Mouse (Mus musculus) activated CD4-positive, CD25-positive, alpha-beta regulatory T cell, adult 4 months (primary cell): ENCODE results near the gene Shcbp1l. TPM values are rescaled to one million over a fixed set of nuclear protein-coding genes. Genes with fewer than 3 reads are reported as not detected.
A peak's percentile ranks its signal among the peaks of the same experiment; 100 is the strongest.
"Not testable (repeated sequence)": the region's sequence is repeated elsewhere in the genome, so short reads cannot be mapped to it uniquely, and the experiment has no call there.

ENCODE experiments used
- ATAC-seq: one replicate; pipeline ENCODE4 v1.8.0; 2017
- polyA plus RNA-seq, 2 experiments: library from polyadenylated mRNA; unstranded; fragments of 100-300 nt; shearing (Covaris generic); gene quantifications; one replicate each; pipeline ENCODE4 v1.2.1; 2017

Gene Shcbp1l
- polyA plus RNA-seq, 2 experiments from 2014 or later, result 0.36 TPM; not detected in 1

DNA sequence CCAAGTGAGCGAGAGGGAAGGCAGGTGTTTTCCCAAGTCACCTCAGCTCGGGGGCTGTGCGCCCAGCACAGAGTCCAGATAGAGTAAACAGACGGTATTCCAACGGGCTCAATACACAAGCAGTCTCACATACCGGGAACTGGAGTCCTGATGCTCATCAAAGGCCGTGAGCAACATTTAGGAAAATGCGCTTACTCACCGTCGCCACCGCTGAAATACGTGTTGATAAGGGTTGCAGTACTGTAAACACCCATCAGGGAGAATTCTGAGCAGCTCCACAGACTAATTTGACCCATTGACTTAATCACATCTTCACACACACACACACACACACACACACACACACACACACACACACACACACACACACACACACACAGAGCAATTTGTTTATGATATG is 691 bp upstream of the Shcbp1l start:
- peak; percentile 32 for ATAC-seq

DNA sequence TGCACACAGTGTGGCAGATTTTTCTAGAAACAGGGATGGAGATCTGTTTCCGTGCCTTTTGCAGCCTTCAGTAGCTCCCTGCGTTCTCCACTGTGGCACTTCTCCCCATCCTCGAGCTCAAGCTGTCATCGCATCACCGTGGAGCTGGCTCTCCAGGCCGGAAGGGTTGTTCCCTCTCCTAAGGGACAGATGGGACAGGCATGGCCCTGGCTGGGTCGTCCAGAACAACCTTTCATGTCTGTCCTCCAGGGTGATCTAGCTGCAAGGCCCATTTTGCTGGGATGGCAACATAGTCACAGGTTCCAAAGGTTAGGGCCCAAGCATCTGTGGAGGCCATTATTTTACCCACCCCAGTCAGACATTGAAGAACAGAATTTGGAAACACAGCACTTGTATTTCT is 6.2 kb downstream of the Shcbp1l start:
- ATAC-seq, result no peak

DNA sequence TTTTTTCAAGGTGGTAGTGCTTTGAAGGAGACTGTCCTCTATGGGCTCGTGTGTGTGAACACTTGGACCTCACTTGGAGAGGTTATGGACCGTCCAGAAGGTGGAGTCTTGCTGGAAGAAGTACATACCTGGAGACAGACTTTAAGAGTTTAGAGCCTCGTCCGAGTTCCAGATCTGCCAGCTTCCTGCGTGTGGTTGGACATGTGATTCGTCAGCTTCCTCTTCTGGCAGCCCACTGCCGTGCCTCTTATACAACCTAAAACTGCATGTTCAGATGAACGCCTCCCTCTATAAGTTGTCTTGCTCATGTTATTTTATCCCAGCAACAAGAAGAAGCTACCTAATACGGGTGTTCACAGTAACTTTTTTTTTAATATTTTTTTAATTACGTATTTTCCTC is 6.7 kb downstream of the Shcbp1l start:
- no peak for ATAC-seq

DNA sequence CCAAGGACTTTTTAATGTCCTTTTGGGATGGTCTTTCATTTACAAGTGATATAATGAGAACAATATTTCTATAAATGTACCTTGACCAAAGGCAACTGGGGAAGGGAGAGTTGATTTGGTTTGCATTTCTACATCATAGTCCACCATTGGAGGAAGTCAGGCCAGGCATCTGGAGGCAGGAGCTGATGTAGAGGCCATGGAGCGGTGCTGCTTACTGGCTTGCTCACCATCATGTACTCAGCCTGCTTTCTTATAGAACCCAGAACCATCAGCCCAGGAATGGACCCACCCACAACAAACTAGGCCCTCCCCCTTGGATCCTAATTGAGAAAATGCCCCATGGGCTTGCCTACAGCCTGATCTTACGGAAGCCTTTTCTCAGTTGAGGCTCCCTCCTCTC is 7.4 kb downstream of the Shcbp1l start:
- ATAC-seq, result no peak

DNA sequence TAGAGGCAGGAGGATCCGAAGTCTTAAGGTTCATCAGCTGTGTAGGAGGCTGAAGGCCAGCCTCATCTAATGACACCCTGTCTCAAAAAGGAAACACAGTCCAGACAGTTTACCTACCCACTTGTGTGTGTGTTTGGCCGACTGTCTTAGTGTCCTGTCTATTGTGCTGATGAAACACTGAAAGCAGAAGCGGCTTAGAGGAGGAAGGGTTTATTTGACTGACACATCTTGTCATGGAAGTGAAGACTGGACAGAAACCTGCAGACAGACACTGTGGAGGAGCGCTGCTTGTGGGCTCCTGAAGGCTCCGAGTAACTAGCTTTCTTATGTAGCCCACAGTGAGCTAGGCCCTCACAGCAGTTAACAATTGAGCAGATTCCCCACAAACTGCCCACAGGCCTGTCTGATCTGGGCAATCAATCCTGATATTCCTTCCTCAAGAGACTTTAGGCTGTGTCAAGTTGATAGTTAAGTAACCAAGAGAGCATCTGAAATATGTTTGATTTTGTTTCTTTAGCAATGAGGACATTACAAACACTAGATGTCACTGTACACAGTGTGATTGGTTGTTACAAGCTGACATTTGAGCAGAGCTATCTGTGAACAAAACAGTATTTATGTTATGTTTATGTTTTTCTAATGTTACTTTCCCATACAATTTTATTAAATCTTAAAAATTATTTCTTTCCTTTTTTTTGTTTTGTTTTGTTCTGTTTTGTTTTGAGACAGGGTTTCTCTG is 9.1 kb downstream of the Shcbp1l start:
- no peak for ATAC-seq

DNA sequence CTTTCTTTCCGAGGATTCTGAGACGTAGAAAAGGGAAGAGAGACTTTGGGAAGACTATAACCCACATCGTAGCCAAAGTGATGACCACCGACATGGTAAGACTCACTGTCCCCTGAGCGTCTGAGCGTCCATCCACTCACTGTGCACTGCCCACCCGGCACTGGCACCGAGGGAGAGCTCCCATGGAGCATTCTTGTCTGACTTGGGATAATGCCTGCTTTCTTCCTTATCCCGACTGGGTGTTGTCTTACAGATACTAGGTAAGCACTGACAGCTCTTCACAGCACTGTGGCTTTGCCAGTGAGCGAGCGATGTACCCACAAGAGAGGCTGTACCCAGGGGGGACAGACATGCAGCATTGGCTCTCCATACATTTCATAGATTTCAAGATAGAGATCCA is 12.6 kb downstream of the Shcbp1l start:
- no peak for ATAC-seq

DNA sequence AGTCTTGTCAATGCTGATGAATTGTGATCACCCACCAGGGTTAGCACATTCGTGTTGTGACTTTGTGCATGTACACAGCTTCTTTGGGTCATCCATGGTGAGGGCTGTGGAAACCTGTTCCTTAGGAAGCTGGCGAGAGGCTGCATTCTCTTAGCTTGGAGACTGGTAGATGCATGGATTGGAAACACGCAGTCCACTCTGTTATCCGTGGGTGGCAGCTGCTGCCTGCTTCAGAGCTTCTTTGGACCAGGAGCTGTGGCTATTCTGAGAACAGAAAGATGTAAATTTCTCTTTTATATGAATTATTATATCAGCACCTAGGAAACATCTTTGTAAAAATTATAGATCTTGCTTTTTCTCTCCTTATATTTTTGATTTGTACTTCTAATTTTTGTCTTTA is 15.8 kb downstream of the Shcbp1l start:
- ATAC-seq, result no peak

DNA sequence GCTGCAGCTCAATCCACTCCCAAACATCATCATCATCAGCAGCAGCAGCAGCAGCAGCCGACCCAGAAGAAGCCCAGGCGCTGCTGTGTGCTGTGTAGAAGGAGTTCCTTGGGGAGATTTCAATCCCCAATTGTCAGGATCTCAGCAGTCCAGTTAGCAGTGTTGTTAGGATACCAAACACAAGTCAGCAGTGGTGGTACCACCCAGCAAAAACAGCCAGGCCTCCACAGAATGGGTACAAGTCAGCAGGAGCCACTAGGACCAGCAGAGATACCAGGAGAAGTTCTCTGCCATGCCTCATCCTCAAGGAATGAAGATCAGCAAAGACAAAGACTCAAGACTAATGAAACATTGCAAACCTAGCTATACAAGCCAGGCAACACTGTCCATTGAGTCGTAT is 16.7 kb downstream of the Shcbp1l start:
- ATAC-seq, result no peak

DNA sequence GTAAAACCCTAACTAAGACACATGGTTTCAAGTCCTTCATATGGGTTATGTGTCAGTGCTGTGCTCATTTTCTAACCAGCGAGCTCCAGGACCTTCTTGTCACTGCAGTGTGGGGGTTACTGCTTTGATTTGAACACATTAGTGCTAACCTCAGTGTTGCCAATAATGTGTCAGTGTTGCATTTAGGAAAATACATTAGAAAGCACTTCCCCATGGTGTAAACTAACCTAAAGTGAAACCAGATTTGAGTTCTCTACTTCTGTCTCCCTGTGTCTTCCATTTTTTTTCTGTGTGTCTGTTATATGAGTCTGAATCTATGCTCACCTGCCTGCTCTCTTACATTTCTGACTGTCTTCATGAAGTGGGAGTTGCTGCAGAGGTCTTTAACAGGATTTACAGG is 18.1 kb downstream of the Shcbp1l start:
- no peak for ATAC-seq

DNA sequence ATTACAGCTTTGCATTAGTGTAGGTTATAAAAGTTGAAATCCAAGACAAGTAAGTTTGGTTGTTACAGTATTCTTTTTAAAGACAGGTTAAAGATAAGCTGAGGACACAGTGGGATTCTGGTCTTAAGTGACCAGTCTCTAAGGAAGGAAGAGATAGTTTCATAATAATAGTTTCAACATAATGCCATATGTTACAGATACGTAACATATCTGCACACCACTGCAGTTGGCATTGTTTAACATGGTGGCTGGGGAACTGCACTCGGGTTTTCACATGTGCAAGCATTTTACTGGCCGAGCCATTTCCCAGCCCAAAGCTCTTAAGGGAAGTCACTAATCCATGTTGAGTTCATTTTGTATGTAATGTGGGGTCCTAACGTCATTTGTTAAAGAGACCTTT is 18.7 kb downstream of the Shcbp1l start:
- no peak for ATAC-seq

DNA sequence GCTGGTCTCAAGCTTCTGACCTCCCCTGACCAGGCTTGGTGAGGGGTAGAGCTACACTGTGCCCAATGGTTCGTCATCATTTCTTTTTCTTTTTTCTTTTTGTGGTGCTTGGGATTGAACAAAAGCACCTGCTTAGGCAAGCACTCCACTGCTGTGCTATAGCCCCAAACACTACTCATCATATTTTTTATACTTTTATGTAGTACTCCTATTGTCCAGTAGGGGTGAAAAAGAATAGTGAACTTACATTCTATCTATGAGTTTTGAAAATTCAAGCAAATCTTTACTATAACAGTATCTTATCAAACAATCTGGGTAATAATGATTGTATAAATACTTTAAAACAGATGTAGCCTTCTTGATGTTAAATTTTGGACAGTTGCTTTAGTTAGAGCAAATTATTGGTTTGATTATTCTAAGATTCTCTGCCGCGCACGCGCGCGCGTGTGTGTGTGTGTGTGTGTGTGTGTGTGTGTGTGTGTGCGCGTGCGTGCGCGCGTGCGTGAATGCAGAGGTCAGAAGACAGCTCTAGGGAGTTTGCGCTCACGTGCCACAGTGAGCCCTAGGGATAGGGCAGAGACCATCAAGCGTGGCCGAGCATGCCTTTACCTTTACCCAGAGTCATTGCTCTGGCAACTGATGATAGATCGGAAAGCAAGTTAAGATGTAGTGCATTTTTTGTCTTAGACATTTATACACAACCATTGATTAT is 21.3 kb downstream of the Shcbp1l start:
- no peak for ATAC-seq

DNA sequence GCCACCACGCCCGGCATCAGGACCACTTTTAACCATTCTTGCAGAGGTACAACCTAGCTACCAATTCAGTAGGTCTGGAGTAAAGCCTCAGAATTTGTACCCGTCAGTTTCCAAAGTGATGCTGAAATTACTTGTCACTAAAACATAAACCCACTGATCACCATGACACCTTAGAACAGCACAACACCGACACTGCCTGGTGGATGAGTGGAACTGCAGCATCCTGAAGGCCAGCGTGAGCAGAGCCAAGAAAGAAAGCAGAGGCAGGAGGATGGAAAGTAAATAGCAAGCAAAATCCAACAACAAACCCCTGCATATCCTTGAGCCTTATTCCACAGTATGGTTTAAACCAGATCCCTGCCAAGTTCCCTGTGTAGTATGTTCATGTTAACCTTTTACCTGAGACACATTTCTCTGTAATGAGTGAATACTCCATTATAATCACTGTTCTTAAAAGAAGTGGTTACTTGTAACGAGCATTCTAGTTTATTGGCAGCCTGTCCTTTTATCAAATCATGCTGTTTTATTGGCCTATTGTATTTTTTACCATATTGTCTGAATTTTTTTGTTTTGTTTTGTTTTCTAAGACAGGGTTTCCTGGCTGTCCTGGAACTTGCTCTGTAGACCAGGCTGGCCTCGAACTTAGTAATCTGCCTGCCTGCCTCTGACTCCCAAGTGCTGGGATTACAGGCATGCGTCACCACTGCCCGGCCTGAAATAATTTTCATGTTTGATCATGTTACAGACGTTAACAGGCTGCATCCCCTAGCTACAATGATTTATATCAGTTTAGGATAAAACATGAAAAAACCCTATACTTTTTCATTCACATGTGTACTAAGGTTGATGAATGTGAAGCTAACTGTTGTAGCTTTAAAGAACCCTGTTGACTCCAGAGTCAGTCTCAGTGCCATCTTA is 26.5 kb downstream of the Shcbp1l start:
- peak; percentile 60 for ATAC-seq

DNA sequence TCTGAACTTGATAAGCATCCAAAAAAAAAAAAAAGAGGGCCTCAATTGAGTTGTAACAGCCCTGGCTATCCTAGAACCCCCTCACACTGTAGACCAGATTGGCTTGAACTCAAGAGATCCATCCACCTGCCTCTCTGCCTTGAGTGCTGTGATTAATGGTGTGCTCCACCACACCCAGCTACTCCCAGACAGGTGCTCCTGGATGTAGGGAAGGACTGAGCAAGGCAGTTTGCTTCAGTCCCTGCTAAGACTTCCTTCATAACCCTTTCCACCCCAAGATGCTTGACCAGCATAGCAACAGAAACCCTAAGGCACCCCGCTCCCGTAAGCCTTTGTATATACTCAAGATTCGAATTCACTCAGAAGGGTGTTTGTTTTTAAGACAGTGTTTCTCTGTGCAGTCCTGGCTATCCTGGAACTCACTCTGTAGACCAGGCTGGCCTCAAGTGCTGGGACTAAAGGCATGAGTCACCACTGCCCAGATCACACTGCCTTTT is 28.2 kb downstream of the Shcbp1l start:
- ATAC-seq, result no peak

DNA sequence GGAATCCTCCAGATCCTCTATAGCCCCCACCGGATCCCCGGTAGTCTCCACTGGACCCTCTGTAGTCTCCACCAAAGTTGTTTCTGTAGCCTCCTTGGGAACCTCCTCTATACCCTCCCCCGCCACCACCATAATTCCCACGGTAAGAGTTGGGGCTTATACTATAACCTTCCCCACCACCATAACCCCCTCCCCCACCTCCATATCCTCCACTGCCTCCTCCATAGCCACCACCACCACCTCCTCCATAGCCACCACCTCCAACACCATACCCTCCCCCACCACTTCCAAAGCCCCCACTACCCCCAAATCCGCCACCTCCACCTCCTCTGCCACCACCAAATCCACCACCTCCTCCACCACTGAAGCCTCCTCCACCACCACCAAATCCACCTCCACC is 31.2 kb downstream of the Shcbp1l start:
- no peak for ATAC-seq

DNA sequence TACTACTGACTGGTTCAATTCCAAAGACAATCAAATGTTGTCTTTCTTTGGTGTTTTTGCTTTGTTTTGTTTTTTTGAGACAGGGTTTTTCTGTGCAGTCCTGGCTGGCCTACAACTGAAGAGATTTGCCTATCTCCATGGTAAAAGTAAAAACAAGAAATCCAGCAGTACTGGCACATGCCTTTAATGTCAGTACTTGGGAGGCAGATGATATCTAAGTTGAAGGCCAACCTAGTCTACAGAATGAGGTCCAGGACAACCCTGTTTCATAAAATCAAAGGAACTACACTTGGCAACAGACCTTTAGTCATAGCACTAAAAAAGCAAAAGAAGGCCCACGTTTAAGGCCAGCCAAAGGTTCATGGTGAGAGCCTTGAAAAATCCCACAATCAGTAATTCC is 36.8 kb downstream of the Shcbp1l start:
- no peak for ATAC-seq

DNA sequence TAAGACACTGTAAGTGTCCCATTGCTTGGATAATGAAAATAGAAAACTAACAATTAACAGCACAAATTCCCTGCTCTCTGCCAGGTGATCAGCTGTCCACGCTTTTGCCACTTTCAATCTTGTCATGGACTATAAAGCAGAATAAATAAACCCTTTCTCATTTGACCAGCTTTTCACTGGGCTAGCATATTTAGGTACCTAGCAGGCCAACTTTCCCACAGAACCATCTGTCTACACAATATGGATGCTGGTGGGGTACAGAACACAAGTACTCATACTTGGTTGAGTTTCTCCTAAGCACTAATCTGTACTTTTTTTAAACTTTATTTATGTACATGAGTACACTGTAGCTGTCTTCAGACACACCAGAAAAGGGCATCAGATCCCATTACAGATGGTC is 54.3 kb downstream of the Shcbp1l start:
- no peak for ATAC-seq

DNA sequence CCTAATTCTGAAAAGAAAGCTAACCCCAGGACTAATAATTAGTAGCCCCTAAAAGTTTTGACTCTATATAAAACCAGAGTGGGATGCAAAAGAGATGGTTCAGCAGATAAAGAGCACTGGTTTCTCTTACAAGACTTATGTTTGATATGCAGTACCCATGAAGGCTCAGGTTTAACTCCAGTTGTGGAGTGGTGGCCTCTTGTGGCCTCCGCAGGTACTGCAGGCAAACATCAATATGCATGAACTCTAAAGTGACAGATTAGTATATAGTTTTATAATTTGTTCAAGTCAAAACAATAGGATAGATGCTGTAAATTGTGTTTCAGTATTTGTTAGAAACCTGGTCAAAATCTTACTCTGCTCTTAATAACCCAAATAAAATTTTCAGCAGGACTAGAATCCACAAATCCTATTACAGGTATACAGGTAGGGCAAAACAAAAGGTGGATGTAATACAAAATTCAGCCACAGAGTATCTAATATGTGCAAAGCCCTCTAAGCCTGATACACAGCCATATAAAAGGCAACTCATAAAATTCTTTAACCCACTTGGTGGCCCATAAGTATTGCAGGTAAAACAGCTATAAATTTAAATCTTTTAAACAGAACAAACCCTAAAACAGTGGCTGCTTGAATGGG is 55.5 kb downstream of the Shcbp1l start:
- ATAC-seq, result peak; percentile 79

DNA sequence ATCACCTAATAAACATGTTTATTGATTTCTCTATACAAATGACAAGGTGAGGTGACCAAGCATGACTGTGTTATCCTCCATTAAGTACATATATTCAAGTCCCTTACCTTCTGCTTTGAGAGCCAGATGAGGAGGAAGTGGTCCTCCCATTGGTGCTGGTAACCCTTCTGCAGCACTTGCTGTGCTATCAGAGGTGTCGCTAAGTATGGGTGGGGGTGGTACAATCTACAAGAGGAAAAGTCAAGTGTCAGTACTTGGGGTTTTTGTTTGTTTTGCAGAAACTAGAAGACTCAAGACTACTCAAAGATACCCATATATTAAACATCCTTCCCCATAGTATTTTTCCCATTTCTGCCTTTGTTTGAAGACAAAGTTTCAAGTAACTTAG is 56.1 kb downstream of the Shcbp1l start:
- no peak for ATAC-seq

DNA sequence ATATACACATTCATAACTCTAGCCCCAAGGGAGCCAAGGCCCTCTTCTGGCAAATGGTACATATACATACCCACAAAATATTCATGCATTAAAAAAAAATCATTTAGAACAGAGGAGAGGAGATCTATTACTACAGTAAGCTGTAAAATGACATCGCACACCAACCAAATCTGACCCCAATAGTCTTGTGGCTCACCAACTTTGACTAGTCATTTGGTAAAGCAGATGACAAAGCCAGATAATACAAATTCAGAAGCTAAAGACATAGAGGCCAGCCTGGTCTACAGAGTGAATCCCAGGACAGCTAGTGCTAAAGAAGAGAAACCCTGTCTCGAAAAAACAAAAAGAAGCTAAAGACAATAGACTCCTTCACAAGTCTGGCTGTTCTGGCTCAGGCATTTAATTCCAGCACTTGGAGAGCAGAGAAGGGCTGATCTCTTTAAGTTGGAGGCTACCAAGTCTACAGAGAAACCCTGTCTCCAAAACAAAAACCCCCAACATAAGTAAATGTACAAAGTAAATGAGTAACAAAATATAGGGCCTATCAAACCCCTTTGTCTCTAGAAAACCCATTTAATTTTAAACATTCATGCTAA is 60.3 kb downstream of the Shcbp1l start:
- no peak for ATAC-seq

DNA sequence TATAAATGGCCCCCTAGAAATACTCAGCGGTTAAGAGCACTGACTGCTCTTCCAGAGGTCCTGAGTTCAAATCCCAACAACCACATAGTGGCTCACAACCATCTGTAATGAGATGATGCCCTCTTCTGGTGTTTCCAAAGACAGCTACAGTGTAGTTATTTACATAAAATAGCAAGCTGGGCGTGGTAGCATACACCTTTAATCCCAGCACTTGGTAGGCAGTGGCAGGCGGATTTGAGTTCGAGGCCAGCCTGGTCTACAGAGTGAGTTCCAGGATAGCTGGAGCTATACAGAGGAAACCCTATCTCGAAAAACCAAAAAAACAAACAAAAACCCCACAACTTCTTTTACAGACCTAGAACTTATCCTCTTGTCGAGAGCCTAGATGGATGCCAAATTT is 61.2 kb downstream of the Shcbp1l start:
- not testable (repeated sequence) for ATAC-seq

DNA sequence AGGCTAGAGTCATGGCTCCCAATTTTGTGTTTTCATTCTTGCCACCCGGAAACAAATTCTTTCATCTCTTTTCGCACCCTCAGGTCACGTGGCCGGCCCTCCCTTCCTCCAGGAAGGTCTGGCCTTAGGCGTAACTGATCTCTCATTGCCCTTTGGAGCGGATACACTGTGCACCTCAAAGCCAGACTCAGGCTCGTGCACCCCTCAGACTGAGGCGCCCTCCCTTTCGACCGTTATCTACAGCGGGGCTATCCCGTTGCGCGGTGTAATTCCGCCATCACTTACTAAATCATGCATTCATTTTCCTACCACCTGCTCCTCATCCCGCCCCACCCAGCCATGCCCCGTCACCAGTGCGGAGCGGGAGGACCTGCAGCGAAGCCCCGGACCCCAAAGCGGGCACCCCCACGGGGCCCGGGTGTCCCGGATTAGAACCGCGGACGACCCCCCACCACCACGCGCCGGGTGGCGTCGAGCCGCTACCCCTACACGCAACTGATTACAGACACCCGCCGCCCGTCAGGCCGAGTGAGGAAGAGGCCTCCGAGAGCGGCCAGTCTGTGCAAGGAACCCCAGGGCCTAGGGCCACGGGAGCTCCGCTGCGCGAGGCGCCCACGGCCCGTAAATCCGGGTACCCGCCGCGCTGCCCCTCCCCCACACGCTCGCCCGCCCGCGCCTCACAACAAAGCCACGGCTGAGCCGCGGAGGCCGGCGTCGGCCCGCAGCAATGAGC is 62.0 kb downstream of the Shcbp1l start:
- ATAC-seq, result peak; percentile 73

DNA sequence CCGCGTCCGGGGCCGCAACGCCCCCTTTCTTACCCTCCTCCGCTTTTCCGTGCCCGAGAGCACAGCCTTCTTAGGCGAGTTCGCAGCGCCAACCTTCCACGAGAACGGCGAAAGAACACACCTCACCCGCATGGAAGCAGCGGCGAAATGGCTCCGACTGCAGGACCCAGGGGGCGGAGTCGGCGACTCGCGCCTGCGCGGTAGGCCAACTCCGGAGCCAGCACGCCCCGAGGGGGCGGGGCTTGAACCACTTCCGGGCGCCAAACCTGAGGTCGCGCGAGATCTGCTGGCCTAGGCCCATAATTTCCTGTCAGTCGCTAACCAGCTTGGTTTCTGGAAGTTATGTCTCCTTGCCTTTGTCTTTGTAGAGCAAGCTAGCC is 62.5 kb downstream of the Shcbp1l start, which contains the start of gene Dhx9:
Dhx9 (minus strand) TSS at position 161 of the 380 bp plus-strand sequence.
- peak; percentile 78 for ATAC-seq
